Mouse (Mus musculus): ENCODE measurements around the gene Cdyl.

- TF ChIP-seq TAL1 (IDR thresholded peaks at IDR 0.05; ENCODE audit: low read length) (no peak), GATA1 (IDR thresholded peaks at IDR 0.05; ENCODE audit: low read length) (no peak)
These were observed 162.3 kb downstream of the Cdyl start for GRCm38 (mm10) chr13:35821821-35822454.

Measured in erythroblast, embryonic 14.5 days (primary cell).